ENCODE assay signal across 28 mouse cellular contexts in genomic region chr5:130088008-130088407, GRCm38 (mm10). TPM values are rescaled to one million over a fixed set of nuclear protein-coding genes. Genes with fewer than 3 reads are reported as not detected.
DNase-seq lines count a peak whose midpoint lies in the region; ATAC-seq and TF ChIP-seq lines count a peak whose summit lies in the region.
"Had no signal": no experiment of that assay in that cellular context is flagged by ENCODE, and none has a peak within 500 bp of the region (broad histone marks: within the 10 kb centered on the region; RNA-seq: fewer than 3 reads in every experiment).

No protein-coding gene starts in this region.

- H3K4me3 ChIP-seq in myocyte: no peak overlapping the region
- no peak overlapping the region for H3K4me3 ChIP-seq in forebrain, embryonic 12.5 days (replicated peaks)
- H3K4me3 ChIP-seq: embryonic facial prominence, embryonic 13.5 days; erythroblast, embryonic 14.5 days; heart, embryonic 15.5 days; liver, embryonic 13.5 days; stomach, embryonic 15.5 days had no signal

- H3K9ac ChIP-seq in forebrain, embryonic 12.5 days: no peak overlapping the region
- H3K9ac ChIP-seq: embryonic facial prominence, embryonic 13.5 days; forebrain, postnatal 0 days; heart, embryonic 15.5 days; liver, embryonic 13.5 days; stomach, embryonic 15.5 days had no signal

- DNase-seq in frontal cortex, adult 2 months (ENCODE audit: extremely low spot score in 1 of 2, low spot score in 1 of 2): peak; percentile 52 to 60
- no peak for DNase-seq in frontal cortex, postnatal 14 days (ENCODE audit: low spot score in 2 of 2)
- DNase-seq in left cerebral cortex, postnatal 25 days (ENCODE audit: low spot score in 2 of 2): peak; percentile 32 to 78
- DNase-seq in left cerebral cortex, adult 9 months (ENCODE audit: low spot score in 2 of 2): no peak
- DNase-seq in CD4-positive helper T cell, adult 2 months (ENCODE audit: low read depth, low spot score): peak; percentile 14
- DNase-seq in cerebellum, adult 9-10 months: no peak
- DNase-seq: adrenal gland, postnatal 14 days; cerebellum, adult 11-12 months; cerebellum, postnatal 10 days; forebrain, postnatal 0 days; gastrocnemius, postnatal 10 days; kidney, adult 8-10 months; kidney, postnatal 25 days; liver, embryonic 13.5 days; lung, adult 2 months; lung, postnatal 10 days; midbrain, embryonic 14.5 days; right cerebral cortex, postnatal 14 days; thymus, postnatal 14 days had no signal

- H3K36me3 ChIP-seq in myocyte (ENCODE audit: control insufficient read depth, insufficient read depth): no peaks in the 10 kb centered on the region
- H3K36me3 ChIP-seq in forebrain, embryonic 12.5 days (replicated peaks): peaks cover 15% of the 10 kb centered on the region; the same call in 1 of the 2 replicates
- H3K36me3 ChIP-seq: heart, embryonic 15.5 days; stomach, embryonic 15.5 days had no signal

- H3K27me3 ChIP-seq in myocyte (ENCODE audit: control insufficient read depth, insufficient read depth, insufficient read length): no peaks in the 10 kb centered on the region
- no peaks in the 10 kb centered on the region for H3K27me3 ChIP-seq in forebrain, embryonic 12.5 days
- H3K27me3 ChIP-seq: embryonic facial prominence, embryonic 13.5 days; heart, embryonic 15.5 days; liver, embryonic 13.5 days; stomach, embryonic 15.5 days had no signal

- no peaks in the 10 kb centered on the region for H3K4me1 ChIP-seq in forebrain, embryonic 12.5 days
- H3K4me1 ChIP-seq: heart, embryonic 15.5 days had no signal

- no peak for TF ChIP-seq POLR2A in myocyte (IDR thresholded peaks at IDR 0.05; ENCODE audit: insufficient read length, low read depth)

- no peaks in the 10 kb centered on the region for H3K9me3 ChIP-seq in forebrain, embryonic 12.5 days
- H3K9me3 ChIP-seq: embryonic facial prominence, embryonic 13.5 days; heart, embryonic 15.5 days; liver, embryonic 13.5 days; stomach, embryonic 15.5 days had no signal

- no peak overlapping the region for H3ac ChIP-seq in myocyte (ENCODE audit: control insufficient read depth, insufficient read length)

- H3K4me2 ChIP-seq in myocyte (ENCODE audit: low read depth): peak overlapping the region; percentile 77
- no peak overlapping the region for H3K4me2 ChIP-seq in forebrain, embryonic 12.5 days
- H3K4me2 ChIP-seq: embryonic facial prominence, embryonic 13.5 days; heart, embryonic 15.5 days; liver, embryonic 13.5 days; stomach, embryonic 15.5 days had no signal

- no peak for ATAC-seq in forebrain, embryonic 12.5 days (ENCODE audit: low FRiP score)
- ATAC-seq: CD4-positive, CD25-positive, alpha-beta regulatory T cell, adult 4 months; forebrain, postnatal 0 days; hindbrain, embryonic 16.5 days; intestine, embryonic 16.5 days had no signal

- no peak overlapping the region for H3K27ac ChIP-seq in forebrain, embryonic 12.5 days
- H3K27ac ChIP-seq: embryonic facial prominence, embryonic 13.5 days; heart, embryonic 15.5 days; liver, embryonic 13.5 days; stomach, embryonic 15.5 days had no signal

- 93% methylated on average over 7 of the region's 7 CpGs for WGBS in forebrain, embryonic 12.5 days

- H3K79me2 ChIP-seq in myocyte (ENCODE audit: control insufficient read depth, insufficient read depth): peaks cover 9% of the 10 kb centered on the region

- intact Hi-C loops in left cerebral cortex, postnatal 25 days (cut with DNase I): no loop called here

TF ChIP-seq in myocyte, 11 proteins besides CTCF, POLR2A, EP300 and RAD21:
- TF ChIP-seq SRF (IDR thresholded peaks at IDR 0.05; ENCODE audit: control insufficient read depth, insufficient read length, low read depth): no peak
- TF ChIP-seq TCF3 (IDR thresholded peaks at IDR 0.05; ENCODE audit: insufficient read length, low read depth): no peak
- no peak for TF ChIP-seq E2F4 (IDR thresholded peaks at IDR 0.05; ENCODE audit: insufficient read depth)
- TF ChIP-seq CEBPB (IDR thresholded peaks at IDR 0.05; ENCODE audit: insufficient read depth, poor library complexity, severe bottlenecking): no peak
- no peak for TF ChIP-seq POLR2AphosphoS2 (IDR thresholded peaks at IDR 0.05; ENCODE audit: insufficient read length, low read depth)
TF ChIP-seq in myocyte: peak in this region for 0.

RNA-seq across cellular contexts. Expression of gene Tpst1, which starts 14.9 kb away (rescaled TPM):
- polyA plus RNA-seq in frontal cortex, adult 2 months (2012; rRNA removed): 32.1 and 34.5 TPM in 2 replicates
- 10 to 100 TPM; 33.3 to 34.1 TPM for total RNA-seq in left cerebral cortex, postnatal 25 days (2021)
- 9.4 TPM for polyA plus RNA-seq in myocyte (2012; fragmentation: generic; extraction: Trizol)
- 55.1 and 56.5 TPM in 2 replicates for polyA plus RNA-seq in forebrain, embryonic 12.5 days (2016; fragmentation: Nextera tagmentation; extraction: Ambion mirVana)

RNA-seq across cellular contexts. Expression of gene Kctd7, which starts 56.7 kb away (rescaled TPM):
- 8.4 and 10.7 TPM in 2 replicates for polyA plus RNA-seq in frontal cortex, adult 2 months (2012; rRNA removed)
- total RNA-seq in left cerebral cortex, postnatal 25 days (2021): 10 to 100 TPM; 10.3 to 11.8 TPM
- 4.5 TPM for polyA plus RNA-seq in myocyte (2012; fragmentation: generic; extraction: Trizol)
- polyA plus RNA-seq in forebrain, embryonic 12.5 days (2016; fragmentation: Nextera tagmentation; extraction: Ambion mirVana): 7.5 and 7.7 TPM in 2 replicates

RNA-seq across cellular contexts. Expression of gene Crcp, which starts 58.9 kb away (rescaled TPM):
- polyA plus RNA-seq in frontal cortex, adult 2 months (2012; rRNA removed): 41.8 and 44.8 TPM in 2 replicates
- 10 to 100 TPM; 29.7 to 30.7 TPM for total RNA-seq in left cerebral cortex, postnatal 25 days (2021)
- 30.8 TPM for polyA plus RNA-seq in myocyte (2012; fragmentation: generic; extraction: Trizol)
- polyA plus RNA-seq in forebrain, embryonic 12.5 days (2016; fragmentation: Nextera tagmentation; extraction: Ambion mirVana): 54.0 and 55.8 TPM in 2 replicates

RNA-seq across cellular contexts. Expression of gene Asl, which starts 59.0 kb away (rescaled TPM):
- 25.0 and 29.6 TPM in 2 replicates for polyA plus RNA-seq in frontal cortex, adult 2 months (2012; rRNA removed)
- total RNA-seq in left cerebral cortex, postnatal 25 days (2021): 10 to 100 TPM; 18.8 to 19.0 TPM
- polyA plus RNA-seq in myocyte (2012; fragmentation: generic; extraction: Trizol): 45.8 TPM
- polyA plus RNA-seq in forebrain, embryonic 12.5 days (2016; fragmentation: Nextera tagmentation; extraction: Ambion mirVana): 20.9 and 23.5 TPM in 2 replicates

Comparison
In these comparisons a context has a peak if more than half of its experiments do, and no peak if none do; other contexts are left out.
1. DNase-seq: peak in frontal cortex, adult 2 months (2 of 2), left cerebral cortex, postnatal 25 days (2 of 2) and CD4-positive helper T cell, adult 2 months (single experiment); none in frontal cortex, postnatal 14 days (0 of 2), left cerebral cortex, adult 9 months (0 of 2) and cerebellum, adult 9-10 months (single experiment).